Mouse (Mus musculus): ENCODE data around the gene Olfr12. TPM values are rescaled to one million over a fixed set of nuclear protein-coding genes. Genes with fewer than 3 reads are reported as not detected.
A peak's percentile ranks its signal among the peaks of the same experiment; 100 is the strongest.

Gene Olfr12
- polyA plus RNA-seq, 1 experiment = not detected

DNA sequence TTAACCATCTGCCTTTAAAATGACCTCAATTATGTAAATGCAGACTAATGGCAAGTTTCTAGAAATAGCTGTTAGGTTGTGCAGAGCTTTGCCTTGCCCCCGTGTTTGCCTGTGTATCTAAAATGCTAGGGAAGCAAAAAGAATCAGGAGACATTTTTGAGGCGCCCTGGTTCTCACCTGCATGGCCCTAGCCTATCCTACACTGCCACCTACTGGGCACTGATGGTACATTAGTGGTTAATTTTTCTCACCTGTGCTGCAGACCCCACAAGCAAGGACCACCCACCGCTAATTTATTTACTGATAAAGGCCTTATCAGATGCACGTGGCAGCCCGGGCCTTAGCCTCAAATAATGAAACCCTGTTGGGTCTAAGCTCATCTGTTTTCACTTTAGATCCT lies 6.6 kb upstream of the Olfr12 start:
- TF ChIP-seq POLR2A (IDR thresholded peaks at IDR 0.05; ENCODE audit: low read depth, low read length) (no peak), CTCF (conservative IDR thresholded peaks at IDR 0.05; ENCODE audit: insufficient read depth, insufficient read length, low read depth, low read length) (peak; percentile 87)
- Histone ChIP-seq H3K27ac (ENCODE audit: insufficient read depth, low read depth, low read length) (no peak overlapping the region), H3K4me3 (ENCODE audit: insufficient read depth, low read depth, low read length) (no peak overlapping the region), H3K36me3 (ENCODE audit: control insufficient read depth, insufficient read depth, low read length) (no peaks in the 10 kb centered on the region), H3K4me1 (ENCODE audit: control insufficient read depth, insufficient read depth, low read length) (no peaks in the 10 kb centered on the region), H3K27me3 (replicated peaks; ENCODE audit: control insufficient read depth, insufficient read depth, low read length) (no peaks in the 10 kb centered on the region)
- 3% methylated on average over 5 of the region's 5 CpGs for WGBS
- DNase-seq = peak; percentile 47

DNA sequence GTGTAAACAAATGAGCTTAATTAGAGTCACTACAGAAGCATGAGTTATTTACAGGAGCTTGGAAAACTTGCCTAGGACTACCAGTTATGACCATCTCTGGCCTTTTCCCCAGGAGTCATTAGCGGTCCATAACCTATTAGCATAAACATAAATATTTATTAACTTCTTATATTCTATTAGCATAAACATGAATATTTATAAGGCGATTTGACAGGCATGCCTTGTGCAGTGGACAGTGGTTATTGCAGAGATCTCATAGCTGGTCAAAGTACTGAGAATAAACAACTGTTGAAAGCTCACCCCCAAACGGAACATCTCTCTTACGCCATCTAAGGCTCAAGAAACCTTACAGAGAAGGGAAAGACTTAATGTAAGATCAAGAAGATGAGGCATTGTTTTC lies 4.4 kb upstream of the Olfr12 start:
- no peak overlapping the region for H3K27ac ChIP-seq (ENCODE audit: insufficient read depth, low read depth, low read length)
- 41% methylated on average over 4 of the region's 4 CpGs for WGBS
- no peaks in the 10 kb centered on the region for H3K36me3 ChIP-seq (ENCODE audit: control insufficient read depth, insufficient read depth, low read length)
- no peaks in the 10 kb centered on the region for H3K4me1 ChIP-seq (ENCODE audit: control insufficient read depth, insufficient read depth, low read length)
- H3K4me3 ChIP-seq (ENCODE audit: insufficient read depth, low read depth, low read length) = no peak overlapping the region
- no peak for DNase-seq
- H3K27me3 ChIP-seq (replicated peaks; ENCODE audit: control insufficient read depth, insufficient read depth, low read length) = no peaks in the 10 kb centered on the region
- no peak for TF ChIP-seq CTCF (conservative IDR thresholded peaks at IDR 0.05; ENCODE audit: insufficient read depth, insufficient read length, low read depth, low read length)
- TF ChIP-seq POLR2A (IDR thresholded peaks at IDR 0.05; ENCODE audit: low read depth, low read length) = no peak

DNA sequence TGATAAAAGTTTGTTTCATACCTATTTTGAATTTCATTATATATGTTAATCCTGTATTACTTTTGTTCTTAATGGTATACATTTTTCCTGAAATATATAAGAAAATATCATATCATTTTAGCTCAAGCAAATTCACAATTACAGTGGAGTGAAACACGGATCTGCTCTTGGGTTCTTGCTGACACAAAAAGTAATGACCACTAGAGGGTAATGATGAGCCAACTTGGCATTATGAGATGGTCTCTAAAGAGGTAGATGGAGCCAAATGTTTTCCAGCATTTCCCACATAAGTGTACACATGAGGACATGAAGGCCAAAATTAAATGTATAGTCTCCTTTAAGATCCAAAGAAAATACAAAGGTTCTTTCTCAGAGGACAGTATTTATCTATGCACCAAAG lies 3.1 kb upstream of the Olfr12 start:
- Histone ChIP-seq H3K4me1 (ENCODE audit: control insufficient read depth, insufficient read depth, low read length) (no peaks in the 10 kb centered on the region), H3K4me3 (ENCODE audit: insufficient read depth, low read depth, low read length) (no peak overlapping the region), H3K27ac (ENCODE audit: insufficient read depth, low read depth, low read length) (no peak overlapping the region), H3K36me3 (ENCODE audit: control insufficient read depth, insufficient read depth, low read length) (no peaks in the 10 kb centered on the region), H3K27me3 (replicated peaks; ENCODE audit: control insufficient read depth, insufficient read depth, low read length) (no peaks in the 10 kb centered on the region)
- WGBS = 2% methylated on average over 1 of the region's 1 CpGs
- TF ChIP-seq CTCF (conservative IDR thresholded peaks at IDR 0.05; ENCODE audit: insufficient read depth, insufficient read length, low read depth, low read length) (no peak; the same call in 1 of the 2 replicates), POLR2A (IDR thresholded peaks at IDR 0.05; ENCODE audit: low read depth, low read length) (no peak)
- DNase-seq = peak; percentile 26

DNA sequence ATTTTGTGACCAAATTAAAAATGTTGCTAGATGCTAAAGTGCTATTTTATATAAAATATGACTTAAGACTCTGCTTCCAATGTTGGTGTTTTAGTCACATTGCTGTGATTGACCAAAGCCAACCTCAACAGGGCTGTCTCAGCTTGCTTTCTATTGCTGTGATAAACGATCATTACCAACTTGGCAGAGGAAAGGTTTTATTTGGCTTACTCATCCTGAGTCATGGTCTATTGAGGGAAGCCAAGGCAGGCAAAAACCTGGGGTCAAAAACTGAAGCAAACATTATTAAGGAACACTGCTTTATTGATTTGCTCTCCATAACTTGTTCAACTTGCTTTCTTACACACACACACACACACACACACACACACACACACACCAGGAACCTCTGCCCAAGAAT lies 1.5 kb upstream of the Olfr12 start:
- Histone ChIP-seq H3K27ac (ENCODE audit: insufficient read depth, low read depth, low read length) (no peak overlapping the region), H3K4me1 (ENCODE audit: control insufficient read depth, insufficient read depth, low read length) (no peaks in the 10 kb centered on the region), H3K36me3 (ENCODE audit: control insufficient read depth, insufficient read depth, low read length) (no peaks in the 10 kb centered on the region), H3K27me3 (replicated peaks; ENCODE audit: control insufficient read depth, insufficient read depth, low read length) (no peaks in the 10 kb centered on the region), H3K4me3 (ENCODE audit: insufficient read depth, low read depth, low read length) (no peak overlapping the region)
- DNase-seq = no peak
- 73% methylated on average over 1 of the region's 1 CpGs for WGBS
- no peak for TF ChIP-seq POLR2A (IDR thresholded peaks at IDR 0.05; ENCODE audit: low read depth, low read length)
- TF ChIP-seq CTCF (conservative IDR thresholded peaks at IDR 0.05; ENCODE audit: insufficient read depth, insufficient read length, low read depth, low read length) = no peak

DNA sequence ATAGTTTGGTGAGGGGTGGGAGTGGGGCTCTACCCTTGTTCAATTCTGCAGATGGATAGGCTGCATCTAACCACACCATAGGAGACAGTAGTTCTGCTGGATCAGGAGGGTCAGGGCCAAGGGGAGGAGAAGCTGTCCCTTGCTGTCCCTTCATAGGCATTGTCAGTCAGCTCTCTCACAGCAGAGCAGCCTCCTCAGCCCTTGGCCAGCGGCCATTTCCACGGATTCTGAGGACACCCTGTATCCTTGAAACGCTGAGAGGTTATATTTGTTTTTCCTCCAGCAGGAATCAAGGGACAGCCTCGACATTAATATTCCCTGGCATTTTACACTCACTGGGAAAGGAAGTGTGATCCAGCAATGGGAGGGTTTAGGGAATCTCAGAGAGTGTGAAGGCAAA lies 772 bp downstream of the Olfr12 start:
- 37% methylated on average over 4 of the region's 4 CpGs for WGBS
- no peak for DNase-seq
- H3K36me3 ChIP-seq (ENCODE audit: control insufficient read depth, insufficient read depth, low read length) = no peaks in the 10 kb centered on the region
- H3K27me3 ChIP-seq (replicated peaks; ENCODE audit: control insufficient read depth, insufficient read depth, low read length) = no peaks in the 10 kb centered on the region
- no peak overlapping the region for H3K27ac ChIP-seq (ENCODE audit: insufficient read depth, low read depth, low read length)
- no peak overlapping the region for H3K4me3 ChIP-seq (ENCODE audit: insufficient read depth, low read depth, low read length)
- no peaks in the 10 kb centered on the region for H3K4me1 ChIP-seq (ENCODE audit: control insufficient read depth, insufficient read depth, low read length)
- TF ChIP-seq CTCF (conservative IDR thresholded peaks at IDR 0.05; ENCODE audit: insufficient read depth, insufficient read length, low read depth, low read length) = no peak
- TF ChIP-seq POLR2A (IDR thresholded peaks at IDR 0.05; ENCODE audit: low read depth, low read length) = no peak

DNA sequence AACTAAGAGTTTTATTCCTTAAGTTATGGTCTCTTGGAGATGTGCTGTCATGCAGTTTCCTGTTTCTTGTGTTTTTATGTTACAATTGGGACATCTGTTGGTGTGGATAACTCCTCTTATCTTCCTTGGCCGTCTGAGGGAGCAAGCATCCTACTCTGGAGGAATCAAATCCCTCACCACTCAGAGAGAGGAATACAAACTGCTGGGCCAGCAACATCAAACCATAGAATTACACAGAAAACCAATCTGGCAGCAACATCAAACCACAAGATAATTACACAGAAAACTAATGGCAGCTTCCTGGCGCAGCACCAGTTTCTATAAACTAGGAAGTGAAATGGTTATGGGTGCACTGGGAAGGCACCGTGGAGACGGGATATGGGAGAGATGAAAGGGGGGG lies 10.6 kb downstream of the Olfr12 start:
- TF ChIP-seq CTCF (conservative IDR thresholded peaks at IDR 0.05; ENCODE audit: insufficient read depth, insufficient read length, low read depth, low read length) (no peak), POLR2A (IDR thresholded peaks at IDR 0.05; ENCODE audit: low read depth, low read length) (no peak)
- DNase-seq = no peak
- H3K27me3 ChIP-seq (replicated peaks; ENCODE audit: control insufficient read depth, insufficient read depth, low read length) = no peaks in the 10 kb centered on the region
- WGBS = 59% methylated on average over 4 of the region's 4 CpGs
- H3K4me1 ChIP-seq (ENCODE audit: control insufficient read depth, insufficient read depth, low read length) = no peaks in the 10 kb centered on the region
- no peaks in the 10 kb centered on the region for H3K36me3 ChIP-seq (ENCODE audit: control insufficient read depth, insufficient read depth, low read length)
- no peak overlapping the region for H3K27ac ChIP-seq (ENCODE audit: insufficient read depth, low read depth, low read length)
- H3K4me3 ChIP-seq (ENCODE audit: insufficient read depth, low read depth, low read length) = no peak overlapping the region

DNA sequence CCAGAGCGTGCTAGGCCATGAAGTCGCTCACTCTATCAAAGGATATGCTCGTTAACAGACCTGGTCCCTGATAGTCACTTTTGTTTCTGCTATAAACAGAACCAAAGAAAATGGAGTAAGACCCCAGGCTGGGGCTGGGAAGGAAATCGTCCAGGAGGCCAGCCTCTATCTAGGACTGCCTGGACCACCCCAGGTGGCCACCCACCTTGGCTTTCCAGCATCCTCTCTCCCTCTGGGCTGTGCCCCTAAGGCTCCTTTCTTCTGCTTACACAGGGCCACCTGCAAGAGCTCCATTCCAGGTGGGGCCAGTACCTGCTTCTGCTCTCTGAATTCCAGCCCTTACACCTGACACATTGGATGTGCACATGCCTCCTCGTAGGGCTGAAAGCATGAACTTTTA lies 14.6 kb downstream of the Olfr12 start:
- H3K4me1 ChIP-seq (ENCODE audit: control insufficient read depth, insufficient read depth, low read length) = no peaks in the 10 kb centered on the region
- no peak for DNase-seq
- TF ChIP-seq POLR2A (IDR thresholded peaks at IDR 0.05; ENCODE audit: low read depth, low read length) (no peak), CTCF (conservative IDR thresholded peaks at IDR 0.05; ENCODE audit: insufficient read depth, insufficient read length, low read depth, low read length) (no peak)
- H3K27ac ChIP-seq (ENCODE audit: insufficient read depth, low read depth, low read length) = no peak overlapping the region
- WGBS = 79% methylated on average over 5 of the region's 5 CpGs
- H3K4me3 ChIP-seq (ENCODE audit: insufficient read depth, low read depth, low read length) = no peak overlapping the region
- no peaks in the 10 kb centered on the region for H3K27me3 ChIP-seq (replicated peaks; ENCODE audit: control insufficient read depth, insufficient read depth, low read length)
- H3K36me3 ChIP-seq (ENCODE audit: control insufficient read depth, insufficient read depth, low read length) = no peaks in the 10 kb centered on the region

DNA sequence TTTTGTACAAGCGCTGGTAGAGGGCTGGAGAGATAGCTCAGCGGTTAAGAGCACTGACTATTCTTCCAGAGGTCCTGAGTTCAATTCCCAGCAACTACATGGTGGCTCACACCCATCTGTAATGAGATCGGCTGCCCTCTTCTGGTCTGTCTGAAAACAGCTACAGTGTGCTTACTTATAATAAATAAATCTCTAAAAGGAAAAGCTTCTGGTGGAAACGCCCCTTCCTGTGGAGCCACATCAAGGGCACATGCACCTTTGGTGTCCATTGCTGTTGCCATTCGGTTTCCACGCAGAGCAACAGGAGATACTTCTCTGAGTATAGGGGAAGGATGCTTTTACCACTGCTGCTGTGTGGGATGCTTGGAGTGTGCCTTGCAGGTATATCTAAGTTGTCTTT lies 15.4 kb downstream of the Olfr12 start:
- TF ChIP-seq CTCF (conservative IDR thresholded peaks at IDR 0.05; ENCODE audit: insufficient read depth, insufficient read length, low read depth, low read length) (no peak), POLR2A (IDR thresholded peaks at IDR 0.05; ENCODE audit: low read depth, low read length) (no peak)
- WGBS = 65% methylated on average over 6 of the region's 6 CpGs
- H3K27me3 ChIP-seq (replicated peaks; ENCODE audit: control insufficient read depth, insufficient read depth, low read length) = no peaks in the 10 kb centered on the region
- no peaks in the 10 kb centered on the region for H3K36me3 ChIP-seq (ENCODE audit: control insufficient read depth, insufficient read depth, low read length)
- no peak overlapping the region for H3K27ac ChIP-seq (ENCODE audit: insufficient read depth, low read depth, low read length)
- no peak overlapping the region for H3K4me3 ChIP-seq (ENCODE audit: insufficient read depth, low read depth, low read length)
- no peaks in the 10 kb centered on the region for H3K4me1 ChIP-seq (ENCODE audit: control insufficient read depth, insufficient read depth, low read length)
- no peak for DNase-seq

All from kidney, adult 2 months (tissue).